Mouse (Mus musculus) erythroblast, embryonic 14.5 days (primary cell): ENCODE data around the gene BC005561.

Experiments
- GATA1 ChIP-seq: IDR thresholded peaks from 2 replicates; pipeline ENCODE4 v1.6.1; 2012; ENCODE audit warnings: low read length, inconsistent platforms, mixed read lengths
- TAL1 ChIP-seq: IDR thresholded peaks from 3 replicates; pipeline ENCODE4 v1.6.1; 2012; ENCODE audit warnings: low read length, inconsistent platforms, mixed read lengths

- TF ChIP-seq TAL1 (no peak), GATA1 (no peak)
Observed at GRCm38 (mm10) chr5:104480367-104480766, 27.8 kb upstream of the BC005561 start.
